Mouse (Mus musculus): ENCODE measurements around the gene Trmt44. TPM values are rescaled to one million over a fixed set of nuclear protein-coding genes. Genes with fewer than 3 reads are reported as not detected.
A peak's percentile ranks its signal among the peaks of the same experiment; 100 is the strongest.
"Not testable (repeated sequence)": the region's sequence is repeated elsewhere in the genome, so short reads cannot be mapped to it uniquely, and the experiment has no call there.

Gene Trmt44
- polyA plus RNA-seq, 2 experiments from 2014 or later: 1.5 to 2.3 TPM

DNA sequence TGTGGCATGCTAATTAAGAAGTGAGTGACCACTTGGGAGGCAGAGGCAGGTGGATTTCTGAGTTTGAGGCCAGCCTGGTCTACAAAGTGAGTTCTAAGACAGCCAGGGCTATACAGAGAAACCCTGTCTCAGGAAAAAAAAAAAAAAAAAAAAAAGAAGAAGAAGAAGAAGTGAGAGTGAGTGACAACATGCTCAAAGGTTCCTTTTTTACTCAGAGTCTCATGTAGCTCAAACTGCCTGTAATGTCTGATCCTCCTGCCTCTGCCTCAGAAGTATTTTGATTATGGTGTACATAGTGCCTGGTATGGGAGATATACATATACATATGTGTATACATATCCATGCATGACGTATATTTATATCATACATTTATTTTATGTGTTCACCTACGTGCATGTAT is 9.4 kb upstream of the Trmt44 start:
- ATAC-seq: not testable (repeated sequence)

DNA sequence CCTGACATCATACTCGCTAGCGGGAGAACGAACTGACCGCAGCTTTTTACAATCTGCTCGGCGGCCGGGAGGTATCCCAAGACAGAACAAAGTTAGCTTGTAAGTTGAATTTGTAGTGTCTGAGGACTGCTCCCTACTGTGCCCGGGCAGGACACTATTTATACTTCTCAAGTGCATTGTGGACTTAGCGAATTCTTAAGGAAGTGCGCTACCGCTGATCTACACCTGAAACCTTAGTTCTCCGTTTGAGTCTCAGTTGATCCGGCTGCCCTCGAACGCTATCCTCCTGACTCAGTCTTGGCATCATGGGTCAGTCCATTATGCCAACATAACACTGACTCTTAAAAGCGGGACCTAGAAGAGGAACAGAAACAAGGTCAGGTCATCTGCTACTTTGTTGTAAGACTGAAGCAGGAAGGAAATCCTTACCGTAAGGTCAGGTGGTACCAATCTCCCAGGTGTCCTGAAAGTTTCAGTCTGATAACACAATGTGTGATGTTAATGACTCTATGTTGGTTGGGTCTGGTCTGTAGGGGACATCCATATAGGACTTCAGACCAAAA is 8.4 kb upstream of the Trmt44 start:
- no peak for ATAC-seq

DNA sequence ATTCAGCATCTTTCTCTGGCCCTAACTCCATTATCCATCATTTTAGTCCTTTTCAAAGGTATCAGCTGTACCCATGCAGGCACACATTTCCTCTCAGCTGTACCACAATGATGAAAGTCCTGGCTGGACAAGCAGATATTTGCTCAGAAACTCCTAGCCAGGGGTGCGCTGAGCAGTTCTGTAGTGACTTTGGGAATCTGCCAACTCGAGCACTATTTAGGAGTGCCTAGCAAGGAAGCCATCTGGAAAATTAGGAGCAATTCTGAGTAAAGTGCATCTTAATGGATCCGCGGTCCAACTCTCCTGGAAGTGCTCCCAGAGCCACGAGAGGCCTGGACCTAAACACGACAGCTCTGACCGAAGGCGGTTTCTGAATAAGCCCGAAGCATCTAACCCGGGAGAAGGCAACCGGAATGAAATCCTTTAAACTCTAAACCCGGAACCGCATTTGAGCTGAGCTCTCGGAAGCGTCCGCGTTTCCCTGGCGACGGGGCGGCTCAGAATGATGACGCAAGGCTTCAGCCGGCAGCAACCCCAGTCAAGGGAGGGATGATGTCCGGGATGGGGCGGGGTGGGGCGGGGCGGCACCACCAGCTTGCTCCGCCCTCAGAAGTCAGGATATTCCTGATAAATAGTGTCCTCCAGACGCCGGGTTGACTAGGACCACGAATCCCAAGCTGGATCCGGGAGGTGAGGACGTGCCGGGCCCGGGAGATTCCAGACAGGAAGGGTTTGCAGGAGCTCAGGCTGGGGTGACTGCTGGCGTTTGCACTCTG is 7.8 kb upstream of the Trmt44 start, which contains the start of gene Acox3:
Acox3 (plus strand) TSS at position 596 of the 776 bp plus-strand sequence.
- peak; percentile 92 for ATAC-seq

DNA sequence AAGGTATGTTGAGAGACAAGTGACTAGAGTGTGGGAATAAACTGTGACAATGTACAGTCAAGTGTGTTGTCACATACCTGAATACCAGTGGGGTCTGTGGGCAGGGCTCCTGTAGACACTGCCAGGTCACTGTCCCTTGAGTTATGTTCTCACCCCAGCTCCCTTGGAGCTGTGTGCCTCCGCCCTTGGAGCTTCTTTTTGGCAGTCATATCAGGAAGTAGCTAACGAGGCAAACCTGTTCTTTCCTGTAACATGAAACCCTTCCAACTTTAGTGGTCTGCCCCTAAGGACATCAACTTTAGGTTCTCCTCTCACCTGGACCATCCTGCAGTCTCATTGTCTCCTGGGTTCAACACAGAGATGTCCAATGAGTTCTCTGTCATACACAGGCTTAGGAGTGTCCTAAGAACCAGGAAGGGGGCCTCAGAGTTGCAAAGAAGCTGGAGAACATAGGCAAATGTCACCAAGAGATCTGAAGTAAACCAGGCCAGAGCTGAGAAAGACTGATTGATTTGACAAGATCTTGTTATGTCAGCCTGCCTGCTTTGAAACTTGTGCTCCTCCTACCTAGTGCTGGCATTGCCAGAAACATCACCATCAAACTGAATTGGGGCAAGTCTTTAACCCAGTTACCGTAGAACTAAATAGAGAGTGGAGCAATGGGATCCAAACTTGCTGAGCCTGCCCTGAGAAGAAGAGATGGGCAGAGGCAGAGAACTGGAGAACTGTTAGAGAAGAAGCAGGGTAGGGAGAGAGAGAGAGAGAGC is 5.5 kb upstream of the Trmt44 start:
- no peak for ATAC-seq

DNA sequence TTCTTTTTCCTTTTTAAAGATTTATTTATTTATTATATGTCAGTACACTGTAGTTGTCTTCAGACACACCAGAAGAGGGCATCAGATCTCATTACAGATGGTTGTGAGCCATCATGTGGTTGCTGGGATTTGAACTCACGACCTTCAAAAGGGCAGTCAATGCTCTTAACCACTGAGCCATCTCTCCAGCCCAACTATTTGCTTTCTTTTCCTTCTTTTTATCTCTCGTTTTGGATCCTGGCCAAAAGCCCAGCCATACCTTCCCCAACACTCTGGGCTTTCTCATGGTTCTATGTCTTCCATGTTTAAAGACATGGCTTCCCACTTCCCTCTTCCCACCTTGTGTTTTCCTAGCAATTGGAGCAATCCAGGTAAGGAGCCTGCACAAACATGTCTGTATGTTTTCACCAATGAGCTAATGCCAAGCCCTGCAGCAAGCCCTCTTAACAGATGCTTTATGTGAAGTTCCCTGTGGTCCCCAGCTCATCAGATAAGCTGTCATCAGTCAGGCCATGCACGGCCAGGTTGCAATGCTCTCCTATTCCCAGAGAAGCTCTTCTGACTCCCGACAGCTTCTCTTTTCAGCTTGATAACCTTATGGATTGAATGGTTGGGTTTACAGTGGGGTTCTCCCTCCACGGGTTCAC is 4.5 kb upstream of the Trmt44 start:
- no peak for ATAC-seq

DNA sequence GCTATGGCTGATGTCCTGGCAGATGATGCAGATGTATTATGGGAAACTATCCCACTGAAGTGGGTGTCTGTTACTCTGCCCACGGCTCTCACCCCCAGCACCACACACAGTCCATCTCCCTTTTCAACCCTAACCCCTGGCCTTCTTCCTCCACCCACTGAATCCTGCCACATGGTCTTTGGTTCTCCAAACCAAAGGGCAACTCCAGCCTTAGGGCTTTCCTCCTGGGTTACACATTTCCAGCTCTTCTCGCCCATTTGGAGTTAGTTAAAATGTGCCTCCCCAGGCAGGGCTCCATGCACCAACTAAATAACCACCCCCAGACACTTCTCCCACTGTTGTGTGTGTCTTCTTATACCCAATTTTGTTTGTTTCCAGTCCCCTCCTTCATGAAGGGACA is 3.5 kb upstream of the Trmt44 start:
- ATAC-seq: no peak

DNA sequence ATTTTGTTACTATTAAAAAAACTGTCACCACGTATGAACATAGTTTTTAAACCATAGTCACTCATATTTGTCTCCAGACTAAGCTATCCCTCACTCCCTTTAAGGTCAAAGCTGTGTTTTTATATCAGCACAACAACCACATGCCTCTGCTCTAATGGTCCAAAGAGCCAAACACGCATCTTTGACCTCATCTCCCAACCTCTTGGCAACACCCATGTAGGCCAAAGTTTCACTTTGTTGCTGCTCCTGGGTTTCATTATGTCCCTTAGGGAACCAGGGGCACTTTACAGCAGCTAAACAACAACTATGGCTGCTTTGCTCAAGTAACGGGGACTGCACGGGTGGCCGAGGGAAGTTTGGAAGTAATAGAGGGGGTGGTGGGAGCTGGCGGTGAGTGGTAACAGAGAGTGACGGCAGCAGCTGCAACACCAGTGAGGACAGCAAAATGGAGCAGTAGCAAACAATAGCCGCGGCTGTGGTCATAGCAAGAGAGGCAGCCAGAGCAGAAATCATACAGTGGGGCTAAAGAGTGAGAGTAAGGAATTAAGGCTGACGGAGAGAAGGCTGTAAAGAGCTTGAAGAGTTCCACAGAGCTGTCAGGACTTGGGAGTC is 1.6 kb upstream of the Trmt44 start:
- ATAC-seq: no peak

DNA sequence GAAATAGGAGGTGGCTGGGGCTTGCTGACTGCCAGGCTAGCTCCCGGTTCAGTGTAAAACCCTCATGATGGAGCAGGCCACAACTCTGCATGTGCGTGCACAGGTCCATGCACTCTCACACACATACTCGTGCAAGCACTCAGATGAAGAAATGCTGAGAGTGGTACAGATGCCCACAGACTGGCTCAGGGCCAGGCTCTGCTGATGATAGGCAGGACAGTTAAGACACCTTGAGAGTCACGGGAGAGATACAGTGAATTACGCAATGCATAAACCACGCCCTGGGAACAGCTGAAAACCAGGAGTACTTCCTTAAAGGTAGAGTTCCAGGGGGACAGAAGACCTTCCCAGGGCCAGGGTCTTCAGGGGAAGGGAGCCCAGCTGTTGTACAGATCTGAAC is 3.3 kb downstream of the Trmt44 start:
- ATAC-seq: no peak

DNA sequence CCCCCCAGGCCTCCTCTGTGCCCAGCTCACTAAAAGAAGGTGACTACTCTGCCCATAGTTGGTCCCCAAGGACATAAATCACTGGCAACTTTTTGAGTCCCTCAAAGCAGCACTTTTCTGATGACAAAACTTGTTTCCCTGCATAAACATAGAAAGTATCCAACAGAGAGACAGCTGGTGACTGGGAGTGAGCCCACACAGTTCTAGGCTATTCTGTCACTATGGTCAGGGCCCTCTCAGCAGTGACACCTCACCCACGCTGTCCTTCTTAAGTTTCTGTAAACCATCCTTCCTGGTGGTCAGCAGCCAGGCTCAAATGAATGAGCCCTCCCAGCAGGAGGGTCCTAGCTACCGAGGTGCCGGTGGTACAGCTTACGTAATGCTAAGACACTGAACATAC is 8.2 kb downstream of the Trmt44 start:
- ATAC-seq: no peak

DNA sequence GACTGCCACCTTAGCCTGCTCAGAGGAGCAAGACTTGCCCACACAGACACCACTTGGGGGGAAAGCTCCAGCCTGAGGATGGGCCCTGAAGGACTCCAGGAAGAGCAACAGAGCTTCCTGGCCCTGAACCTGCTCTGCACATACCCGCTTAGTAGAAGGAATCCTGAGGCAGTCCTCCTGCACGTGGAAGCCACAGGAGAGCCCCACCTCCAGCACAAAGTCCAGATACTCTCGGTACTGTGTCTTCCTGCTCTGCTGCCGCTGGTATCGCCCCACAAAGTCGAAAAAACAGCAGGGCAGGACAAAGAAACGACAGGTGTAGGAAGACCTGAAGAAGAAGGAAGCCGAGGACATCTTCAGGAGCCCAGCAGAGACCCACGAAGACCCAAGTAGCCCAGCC is 9.7 kb downstream of the Trmt44 start:
- ATAC-seq: no peak

DNA sequence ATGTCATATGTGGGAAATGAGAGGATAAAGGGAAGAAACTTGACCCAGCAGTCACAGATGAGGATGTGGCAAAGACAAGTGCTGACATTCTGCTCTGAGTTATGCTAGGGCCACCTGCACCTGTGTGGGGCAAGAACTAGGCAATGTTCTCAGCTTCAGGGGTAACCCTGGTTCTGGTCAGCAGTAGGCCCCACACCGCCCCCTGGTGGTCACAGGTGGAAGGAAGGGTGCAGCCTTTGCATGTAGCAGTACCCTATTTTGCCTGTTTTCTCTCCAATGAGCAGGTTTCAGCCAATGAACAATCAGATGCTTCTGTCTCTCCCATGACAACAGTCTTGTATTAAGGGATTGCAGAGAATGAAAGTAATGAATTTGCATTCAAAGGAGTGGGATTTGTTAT is 11.4 kb downstream of the Trmt44 start:
- peak; percentile 52 for ATAC-seq

DNA sequence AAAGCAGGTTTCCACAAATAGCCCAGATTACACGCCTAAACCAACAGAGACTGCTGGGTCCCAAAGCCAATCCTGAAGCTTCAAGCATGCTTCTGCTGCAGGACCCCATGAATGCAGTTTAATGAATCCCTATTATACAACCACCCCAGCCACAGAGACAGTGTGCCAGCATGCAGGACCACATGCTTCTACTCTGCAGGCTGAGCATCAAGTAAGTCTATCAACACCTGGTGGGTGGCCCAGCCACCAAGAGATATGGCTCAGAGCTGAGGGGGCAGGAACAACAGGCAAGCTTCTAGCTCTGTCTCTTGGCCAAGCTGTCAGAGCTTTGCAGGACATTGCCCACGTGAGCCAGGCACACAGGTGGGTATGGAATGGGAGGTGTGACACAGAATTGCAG is 12.3 kb downstream of the Trmt44 start:
- ATAC-seq: no peak

DNA sequence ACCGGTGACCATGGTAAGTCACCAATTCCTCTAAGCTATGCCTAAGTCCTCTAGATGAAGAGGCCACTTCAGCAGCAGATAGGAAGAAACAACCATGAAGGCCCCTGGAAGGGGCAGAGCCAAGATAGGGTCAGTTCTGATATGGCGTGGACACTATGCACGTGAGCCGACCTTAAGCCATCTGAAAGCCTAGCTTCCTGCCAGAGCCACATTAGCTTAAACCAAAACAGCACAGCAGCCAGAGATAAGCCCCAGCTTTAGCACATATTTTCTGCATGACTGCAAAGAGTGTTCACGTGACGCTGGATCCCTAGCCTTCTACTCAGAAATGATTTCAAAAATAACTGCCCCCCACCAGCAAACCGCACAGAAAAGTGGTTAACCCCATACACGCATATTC is 15.4 kb downstream of the Trmt44 start:
- no peak for ATAC-seq

DNA sequence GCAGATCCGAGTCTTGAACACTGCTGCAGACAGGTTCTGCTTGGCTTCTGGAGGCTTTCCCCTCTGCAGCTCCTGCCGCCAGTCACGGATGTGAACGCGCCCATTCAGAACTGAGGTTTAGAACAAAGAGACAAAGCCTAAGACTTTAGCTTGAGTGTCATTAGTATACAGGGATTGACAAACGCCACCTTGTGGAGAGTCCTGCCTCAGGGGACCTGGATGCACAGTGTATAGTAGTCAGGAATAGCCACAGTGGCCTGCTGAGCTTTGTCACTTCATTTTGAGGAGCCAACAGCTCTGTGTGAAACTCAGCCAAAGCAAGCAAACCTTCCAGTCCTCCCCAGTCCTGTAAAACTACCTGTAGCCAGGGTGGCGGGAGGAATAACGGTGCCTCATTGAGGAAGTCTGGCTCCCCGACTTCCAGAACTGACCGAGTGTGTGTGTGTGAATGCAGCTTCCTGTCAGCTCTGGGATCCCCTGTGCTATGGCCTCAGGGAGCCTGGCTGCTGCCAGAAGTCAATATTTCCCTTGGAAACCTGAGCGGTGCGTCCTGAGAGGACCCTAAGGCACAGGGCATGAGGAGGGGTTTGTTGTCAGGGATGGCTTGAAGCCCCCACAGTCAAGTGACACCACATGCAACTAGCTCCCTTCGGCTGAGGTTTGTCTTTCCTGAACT is 16.8 kb downstream of the Trmt44 start:
- ATAC-seq: no peak

DNA sequence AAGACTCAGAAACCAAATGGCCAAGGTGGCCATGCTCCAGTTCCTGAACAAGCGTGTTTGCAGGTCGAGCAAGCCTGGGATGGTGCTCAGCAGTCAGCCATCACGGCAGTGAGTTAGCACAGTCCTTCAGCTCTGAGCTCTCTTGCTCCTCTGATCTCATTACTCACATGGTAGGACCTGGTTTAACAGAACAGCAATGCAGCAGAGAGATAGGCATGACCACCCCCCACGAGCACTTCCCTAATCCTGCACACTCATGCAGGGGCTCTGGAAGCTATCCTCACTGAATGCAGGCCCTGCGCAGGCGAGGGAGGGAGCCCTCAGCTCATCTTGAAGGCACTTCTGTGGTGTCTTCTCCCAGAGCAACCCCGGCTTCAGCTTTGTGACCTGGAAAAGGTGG is 18.5 kb downstream of the Trmt44 start:
- ATAC-seq: no peak

DNA sequence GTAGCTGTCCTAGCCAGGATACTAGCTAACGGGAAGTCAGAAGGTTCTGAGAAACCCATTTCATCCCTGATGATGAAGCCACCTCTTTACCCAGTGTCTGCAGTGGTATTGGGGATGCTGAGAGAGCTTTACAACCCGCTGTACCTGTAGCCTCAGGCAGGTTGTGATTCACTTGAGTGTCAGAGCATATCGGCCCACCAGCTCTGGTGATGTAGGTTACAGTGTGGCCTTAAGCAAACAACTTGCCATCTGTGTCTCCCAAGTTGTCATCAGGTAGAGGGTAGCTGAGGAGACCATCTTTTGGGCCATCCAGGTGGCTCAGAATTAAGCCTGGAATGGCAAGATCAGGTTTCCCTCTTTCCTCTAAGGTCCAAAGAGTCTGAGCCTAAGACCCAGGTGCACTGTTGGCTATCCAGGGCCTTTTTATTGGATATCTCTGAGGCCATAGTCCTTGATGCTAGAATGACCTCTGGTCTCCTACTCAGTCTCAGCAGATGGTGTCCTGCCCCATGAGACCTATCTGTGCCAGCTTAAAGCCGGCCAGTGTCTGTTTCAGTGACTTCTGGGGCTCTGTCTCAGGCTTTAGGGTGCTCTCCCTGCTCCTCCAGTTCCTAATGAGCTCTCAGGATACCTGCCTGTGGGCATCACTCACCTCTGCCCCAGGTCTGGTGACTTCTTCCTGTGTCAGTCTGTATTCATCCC is 21.9 kb downstream of the Trmt44 start:
- no peak for ATAC-seq

DNA sequence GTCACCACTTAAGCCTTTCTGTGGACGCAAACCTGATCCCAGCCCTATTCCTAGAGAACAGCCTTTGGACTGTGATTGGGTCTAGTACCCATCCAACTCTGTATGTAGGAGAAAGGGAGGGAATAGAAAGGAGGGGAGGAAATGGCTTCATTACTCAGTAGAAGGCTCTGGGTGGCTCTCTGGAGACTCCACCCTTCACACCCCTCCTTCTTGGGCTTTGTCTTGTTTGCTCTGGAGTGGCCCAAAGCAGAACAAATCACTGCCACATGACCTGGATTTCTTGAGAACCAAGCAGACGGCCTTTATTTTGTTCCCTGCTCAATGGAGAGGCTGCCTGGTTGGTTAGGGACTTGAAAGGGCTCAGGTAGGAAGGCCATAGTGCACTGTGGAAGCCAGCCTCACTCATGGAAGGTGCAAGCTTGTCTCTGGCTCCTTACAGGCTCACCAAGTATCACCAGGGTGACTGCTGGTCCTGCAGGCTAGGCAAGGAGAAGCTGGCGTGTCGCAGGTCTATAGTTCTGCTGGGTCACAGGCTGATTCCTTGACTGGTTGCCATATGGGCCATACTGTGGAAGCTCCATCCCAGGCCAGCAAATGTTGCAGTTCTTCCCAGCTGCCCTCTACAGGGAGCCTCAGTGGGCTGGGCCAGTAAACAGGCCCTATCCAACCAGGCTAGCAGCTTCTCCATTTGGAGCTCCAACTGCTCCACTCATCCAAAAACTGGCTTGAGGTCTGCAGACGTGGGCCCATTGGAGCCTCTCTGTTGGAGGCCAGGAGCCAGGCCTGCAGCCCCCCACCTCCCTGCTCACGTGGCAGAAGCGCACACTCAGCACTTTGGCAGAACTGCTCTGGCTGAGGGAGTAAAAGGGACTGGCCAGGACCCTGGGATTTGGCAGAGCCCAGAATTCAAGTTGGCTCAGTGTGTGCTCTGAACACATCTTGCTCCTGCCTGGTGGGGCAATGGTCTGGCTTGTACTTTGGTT is 22.7 kb downstream of the Trmt44 start:
- no peak for ATAC-seq

DNA sequence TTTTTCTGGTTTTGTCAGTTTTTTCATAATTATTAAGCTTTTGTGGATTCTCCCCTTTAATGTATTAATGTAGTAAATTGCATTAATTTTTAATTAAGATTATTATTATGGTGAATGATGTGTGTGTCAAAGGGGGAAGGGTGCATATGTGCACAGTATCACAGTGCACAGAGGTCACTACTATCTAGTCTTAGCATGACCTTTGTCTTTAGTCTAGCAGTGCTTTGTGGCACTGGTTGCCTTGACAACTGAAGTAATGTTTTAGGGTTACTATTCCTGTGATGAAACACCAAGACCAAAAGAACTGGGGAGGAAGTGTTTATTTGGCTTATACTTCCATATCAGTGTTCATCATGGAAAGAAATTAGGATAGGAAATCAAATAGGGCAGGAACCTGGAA is 28.7 kb downstream of the Trmt44 start:
- no peak for ATAC-seq

DNA sequence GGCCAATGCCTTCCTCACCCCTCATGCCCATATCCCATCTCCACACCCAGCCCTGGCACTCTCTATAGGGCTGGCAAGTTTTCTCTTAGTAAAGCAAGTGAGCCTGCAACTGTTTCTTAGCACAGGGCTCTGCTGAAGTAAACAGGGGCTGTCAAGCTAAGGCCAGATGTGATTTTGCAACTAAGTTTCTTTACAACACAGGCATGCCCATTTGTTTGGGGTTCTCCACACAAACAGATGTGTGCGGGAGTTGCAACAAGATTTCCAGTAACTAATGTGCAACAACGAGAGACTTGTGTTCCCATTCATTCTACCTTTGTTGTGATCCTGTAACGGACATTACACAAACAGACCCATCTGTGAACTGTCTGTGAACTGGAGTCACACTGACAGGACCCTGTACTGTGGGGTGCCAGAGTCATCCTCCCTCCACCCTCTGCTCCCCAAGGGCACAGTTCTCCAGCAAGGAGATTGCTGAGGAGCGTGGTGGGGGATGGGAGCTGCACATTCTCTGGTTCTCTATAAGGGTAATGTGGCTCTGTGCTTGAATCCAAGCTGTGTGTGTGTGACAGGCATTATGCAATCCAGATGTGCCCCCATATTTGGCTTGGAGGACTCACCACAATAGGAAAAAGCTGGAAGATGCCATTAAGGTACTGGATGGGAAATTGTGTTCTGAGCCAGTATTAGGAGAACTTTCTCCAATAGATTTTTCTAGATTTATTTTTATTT is 33.6 kb downstream of the Trmt44 start:
- no peak for ATAC-seq

DNA sequence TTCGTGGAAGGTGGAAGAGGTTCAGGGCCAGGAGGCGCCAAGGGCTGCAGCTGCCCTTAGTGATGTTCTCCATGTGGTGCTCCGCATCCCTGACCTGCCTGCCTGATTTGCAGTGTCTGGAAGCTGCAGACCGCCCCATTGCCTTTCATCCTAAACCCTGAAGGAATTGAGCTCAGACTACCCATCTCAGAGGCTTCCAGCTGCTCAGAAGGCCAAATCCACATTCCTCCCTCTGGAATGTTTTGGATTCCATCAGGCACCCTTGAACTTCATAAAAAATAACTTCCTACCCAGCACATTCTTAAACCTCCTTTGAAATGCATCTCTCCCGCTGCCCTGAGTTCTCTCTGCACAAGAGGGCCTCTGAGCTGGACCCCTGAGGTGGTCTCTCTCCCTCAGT is 34.3 kb downstream of the Trmt44 start:
- ATAC-seq: no peak

Data from activated CD4-positive, CD25-positive, alpha-beta regulatory T cell, adult 4 months (primary cell).